Mouse (Mus musculus) embryonic fibroblast, embryonic 13.5 days (primary cell): Measurements from ENCODE around the gene Cpz.

Experiments
- CTCF ChIP-seq: IDR thresholded peaks from 2 replicates; pipeline ENCODE4 v1.5.1; 2011; ENCODE audit warnings: mild to moderate bottlenecking, control low read depth, low read length, moderate library complexity, borderline replicate concordance; ENCODE audit not compliant: insufficient read depth
- POLR2A ChIP-seq: IDR thresholded peaks from 2 replicates; pipeline ENCODE4 v1.6.1; 2011; ENCODE audit warnings: low read depth, mild to moderate bottlenecking, control low read depth, low read length, moderate library complexity

DNA sequence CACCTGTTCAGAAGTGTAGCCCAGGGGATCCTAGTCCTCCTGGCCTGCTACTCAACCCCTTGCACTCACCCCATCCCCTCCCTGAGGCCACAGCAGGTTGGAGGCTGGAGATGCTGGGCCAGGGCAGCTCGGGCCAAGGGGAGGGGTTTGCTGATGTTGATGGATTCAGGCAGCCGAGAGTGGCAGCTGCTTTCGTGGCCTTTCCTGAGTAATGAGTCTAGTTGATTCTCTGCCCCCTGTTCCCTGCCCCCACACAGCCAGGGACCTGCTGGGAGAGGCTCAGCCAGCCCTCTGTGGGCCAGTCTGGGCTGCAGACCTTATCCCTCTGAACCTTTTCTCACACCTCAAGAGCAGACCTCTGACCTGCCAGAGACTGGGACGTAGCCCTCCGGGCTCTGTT lies 29.5 kb downstream of the Cpz start:
- TF ChIP-seq POLR2A (no peak), CTCF (no peak)
